Mouse (Mus musculus) heart, embryonic 14.5 days (tissue): ENCODE measurements around the gene Sec22a. TPM values are rescaled to one million over a fixed set of nuclear protein-coding genes. Genes with fewer than 3 reads are reported as not detected.
A peak's percentile ranks its signal among the peaks of the same experiment; 100 is the strongest.

Experiments used
- ATAC-seq: fragments of 200-750 bp; cut with Nextera tagmentation; 2 replicates; pipeline ENCODE4 v1.8.0; 2017; ENCODE audit warnings: low read depth, moderate TSS enrichment; ENCODE audit not compliant: insufficient number of reproducible peaks, insufficient read depth, low FRiP score
- H3K27ac ChIP-seq, 2 experiments: fragments of 200-500 bp in 1 of 2; fragments of 300-500 bp in 1 of 2; sonication (generic) in 1 of 2; replicated peaks in 1 of 2; 2 replicates each; pipeline ENCODE4 v1.5.1; 2012 to 2014; ENCODE audit warnings: low read depth in 2 of 2, low read length in 2 of 2, control low read depth in 1 of 2, mild to moderate bottlenecking in 1 of 2, mixed read lengths in 1 of 2; ENCODE audit not compliant: control insufficient read depth in 1 of 2, insufficient read depth in 1 of 2
- H3K27me3 ChIP-seq: fragments of 300-500 bp; sonication (generic); 2 replicates; pipeline ENCODE4 v1.6.1; 2014; ENCODE audit warnings: mild to moderate bottlenecking, low read length, control low read depth; ENCODE audit not compliant: control insufficient read depth, insufficient read depth
- H3K36me3 ChIP-seq: fragments of 300-500 bp; sonication (generic); 2 replicates; pipeline ENCODE4 v1.6.1; 2014; ENCODE audit warnings: mild to moderate bottlenecking, control low read depth, low read length, mixed read lengths; ENCODE audit not compliant: control insufficient read depth, insufficient read depth
- H3K4me1 ChIP-seq, 2 experiments: fragments of 200-500 bp in 1 of 2; fragments of 300-500 bp in 1 of 2; sonication (generic) in 1 of 2; 2 replicates each; pipeline ENCODE4 v1.6.1; 2012 to 2014; ENCODE audit warnings: low read length in 2 of 2, control low read depth in 1 of 2, mixed read lengths in 1 of 2; ENCODE audit not compliant: control insufficient read depth in 2 of 2, insufficient read depth in 2 of 2
- H3K4me2 ChIP-seq: fragments of 300-500 bp; sonication (generic); 2 replicates; pipeline ENCODE4 v1.6.1; 2014; ENCODE audit warnings: mild to moderate bottlenecking, low read length
- H3K4me3 ChIP-seq, 2 experiments: fragments of 200-500 bp in 1 of 2; fragments of 300-500 bp in 1 of 2; sonication (generic) in 1 of 2; 2 replicates each; pipeline ENCODE4 v1.5.1; 2012 to 2014; ENCODE audit warnings: low read length in 2 of 2, mild to moderate bottlenecking in 2 of 2, control low read depth in 1 of 2, low read depth in 1 of 2, moderate library complexity in 1 of 2; ENCODE audit not compliant: control insufficient read depth in 1 of 2, insufficient read depth in 1 of 2
- H3K9ac ChIP-seq: fragments of 300-500 bp; sonication (generic); 2 replicates; pipeline ENCODE4 v1.6.1; 2014; ENCODE audit warnings: mild to moderate bottlenecking, low read length
- H3K9me3 ChIP-seq: fragments of 300-500 bp; sonication (generic); 2 replicates; pipeline ENCODE4 v1.6.1; 2016; ENCODE audit warnings: low read length, control low read depth; ENCODE audit not compliant: control insufficient read depth
- WGBS: fragments of 180-500 bp; shearing (Covaris S2); extraction: QIAGEN DNeasy Blood & Tissue Kit; methylation state at CpG from one replicate; pipeline ENCODE4 v1.1.7; 2014; 5-methylcytosine and 5-hydroxymethylcytosine counted together
- polyA plus RNA-seq: library from polyadenylated mRNA; unstranded; fragments of >200 nt; fragmentation: Nextera tagmentation; extraction: Ambion mirVana; gene quantifications from 2 replicates; pipeline ENCODE4 v1.2.1, GENCODE M21; 2014

The Sec22a gene
- polyA plus RNA-seq, 1 experiment from 2014 or later: 39.8 TPM

DNA sequence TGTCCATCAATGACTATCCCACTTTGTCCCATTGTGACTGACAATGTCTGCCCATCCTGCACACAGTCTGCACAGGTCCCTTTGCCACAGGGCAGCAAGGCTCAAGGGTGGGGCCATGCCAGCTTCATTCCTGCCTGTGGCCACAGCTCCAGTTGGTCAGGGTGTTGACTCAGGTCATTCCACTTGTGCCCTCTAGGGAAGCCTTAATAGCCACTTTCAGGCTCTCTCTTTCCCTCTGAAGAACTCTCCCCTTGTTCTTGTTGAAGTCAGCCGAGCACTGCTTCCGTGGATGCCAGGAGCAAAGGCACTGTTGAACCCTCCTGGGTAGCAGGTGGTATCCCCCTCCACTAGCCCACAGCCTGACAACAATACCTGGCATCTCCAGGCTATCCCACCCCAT lies 81.3 kb downstream of the Sec22a start:
- Histone ChIP-seq H3K4me2 (no peak overlapping the region), H3K4me3 (no peak overlapping the region), H3K36me3 (peaks cover 86% of the 10 kb centered on the region), H3K4me1 (no peaks in the 10 kb centered on the region), H3K9ac (no peak overlapping the region), H3K27ac (no peak overlapping the region), H3K27me3 (no peaks in the 10 kb centered on the region), H3K9me3 (no peaks in the 10 kb centered on the region)
- no peak for ATAC-seq
- 90% methylated on average over 2 of the region's 2 CpGs for WGBS

- Histone ChIP-seq H3K9me3 (no peaks in the 10 kb centered on the region), H3K4me3 (no peak overlapping the region), H3K4me2 (no peak overlapping the region), H3K9ac (no peak overlapping the region), H3K27me3 (no peaks in the 10 kb centered on the region), H3K36me3 (peaks cover 79% of the 10 kb centered on the region), H3K4me1 (no peaks in the 10 kb centered on the region), H3K27ac (no peak overlapping the region)
- no peak for ATAC-seq
- WGBS: 81% methylated on average over 6 of the region's 6 CpGs
Observed at GRCm38 (mm10) chr16:35278166-35278565, 85.6 kb downstream of the Sec22a start.

DNA sequence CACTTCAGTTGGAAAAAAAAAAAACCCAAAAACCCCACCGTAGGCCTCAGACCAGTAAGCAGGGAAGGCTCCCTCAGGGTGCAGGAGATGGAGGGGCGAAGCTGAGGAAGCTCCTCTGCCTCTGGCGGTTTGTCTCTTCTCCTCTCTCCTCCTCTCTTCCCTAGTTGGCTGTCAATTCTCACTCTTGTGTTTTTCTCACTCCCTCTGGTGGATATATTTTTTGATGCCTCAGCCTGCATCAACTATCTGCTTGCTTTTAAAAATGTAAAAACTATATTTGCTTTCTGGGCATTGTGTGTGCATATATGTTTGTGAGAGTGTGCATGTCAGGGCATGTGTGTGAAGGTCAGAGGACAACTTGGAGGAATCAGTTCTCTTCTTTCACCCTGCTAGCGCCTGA lies 91.3 kb downstream of the Sec22a start:
- Histone ChIP-seq H3K9me3 (no peaks in the 10 kb centered on the region), H3K27ac (no peak overlapping the region), H3K4me1 (peaks cover 4 to 7% of the 10 kb centered on the region in 2 experiments), H3K4me2 (no peak overlapping the region), H3K27me3 (no peaks in the 10 kb centered on the region), H3K4me3 (no peak overlapping the region), H3K9ac (no peak overlapping the region), H3K36me3 (peaks cover 39% of the 10 kb centered on the region)
- WGBS: 70% methylated on average over 4 of the region's 4 CpGs
- ATAC-seq: no peak

DNA sequence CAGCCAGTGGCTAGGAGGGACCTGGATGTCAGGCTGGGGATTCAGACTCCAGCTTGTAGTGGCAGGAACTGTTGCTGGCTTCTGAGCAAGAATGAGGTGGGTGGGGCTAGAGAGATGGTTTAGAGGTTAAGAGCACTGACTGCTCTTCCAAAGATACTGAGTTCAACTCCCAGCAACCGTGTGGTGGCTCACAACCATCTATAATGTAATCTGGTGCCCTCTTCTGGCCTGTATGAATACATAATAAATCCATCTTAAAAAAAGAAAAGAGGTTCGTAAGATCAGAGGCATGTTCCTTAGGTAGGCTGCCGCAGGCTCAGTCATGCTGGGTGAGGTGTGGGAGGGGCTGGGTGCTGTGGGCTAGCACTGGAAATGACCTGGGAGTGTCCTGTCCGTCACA lies 92.1 kb downstream of the Sec22a start:
- 61% methylated on average over 4 of the region's 4 CpGs for WGBS
- no peak overlapping the region for H3K4me2 ChIP-seq
- H3K36me3 ChIP-seq: peaks cover 38% of the 10 kb centered on the region
- no peak overlapping the region for H3K9ac ChIP-seq
- H3K4me3 ChIP-seq: no peak overlapping the region
- no peak for ATAC-seq
- no peaks in the 10 kb centered on the region for H3K9me3 ChIP-seq
- H3K27me3 ChIP-seq: no peaks in the 10 kb centered on the region
- H3K27ac ChIP-seq: no peak overlapping the region
- H3K4me1 ChIP-seq: peaks cover 4 to 7% of the 10 kb centered on the region in 2 experiments

- H3K36me3 ChIP-seq: peaks cover 37% of the 10 kb centered on the region
- H3K4me3 ChIP-seq: no peak overlapping the region
- 80% methylated on average over 6 of the region's 6 CpGs for WGBS
- no peak overlapping the region for H3K4me2 ChIP-seq
- H3K9me3 ChIP-seq: no peaks in the 10 kb centered on the region
- H3K9ac ChIP-seq: no peak overlapping the region
- H3K27ac ChIP-seq: no peak overlapping the region
- peaks cover 4 to 7% of the 10 kb centered on the region in 2 experiments for H3K4me1 ChIP-seq
- ATAC-seq: no peak
- H3K27me3 ChIP-seq: no peaks in the 10 kb centered on the region
Observed at GRCm38 (mm10) chr16:35270945-35271344, 92.8 kb downstream of the Sec22a start.

GRCm38 (mm10) chr16:35270353-35270934 lies 93.3 kb downstream of the Sec22a start:
- peak overlapping the region in 1 of 2 experiments; percentile 33; a peak in 1 of 4 replicates for H3K27ac ChIP-seq
- no peak overlapping the region for H3K4me2 ChIP-seq
- no peak for ATAC-seq
- no peaks in the 10 kb centered on the region for H3K9me3 ChIP-seq
- no peaks in the 10 kb centered on the region for H3K27me3 ChIP-seq
- 43% methylated on average over 10 of the region's 10 CpGs for WGBS
- no peak overlapping the region for H3K4me3 ChIP-seq
- H3K36me3 ChIP-seq: peaks cover 33% of the 10 kb centered on the region
- H3K4me1 ChIP-seq: peaks cover 4 to 7% of the 10 kb centered on the region in 2 experiments
- H3K9ac ChIP-seq: no peak overlapping the region; the same call in 1 of the 2 replicates

Other genes with a start within 250 kb of the Sec22a start
- 11.4 and 12.2 TPM in 2 replicates for gene Adcy5, start 209.0 kb downstream of the Sec22a start, polyA plus RNA-seq
- gene Pdia5, start 127.0 kb upstream of the Sec22a start, polyA plus RNA-seq: 12.8 and 14.7 TPM in 2 replicates
- gene Sema5b, start 177.2 kb upstream of the Sec22a start, polyA plus RNA-seq: 1.1 and 1.9 TPM in 2 replicates